8 mouse cellular contexts compared by ENCODE assay signal in the genomic region with DNA sequence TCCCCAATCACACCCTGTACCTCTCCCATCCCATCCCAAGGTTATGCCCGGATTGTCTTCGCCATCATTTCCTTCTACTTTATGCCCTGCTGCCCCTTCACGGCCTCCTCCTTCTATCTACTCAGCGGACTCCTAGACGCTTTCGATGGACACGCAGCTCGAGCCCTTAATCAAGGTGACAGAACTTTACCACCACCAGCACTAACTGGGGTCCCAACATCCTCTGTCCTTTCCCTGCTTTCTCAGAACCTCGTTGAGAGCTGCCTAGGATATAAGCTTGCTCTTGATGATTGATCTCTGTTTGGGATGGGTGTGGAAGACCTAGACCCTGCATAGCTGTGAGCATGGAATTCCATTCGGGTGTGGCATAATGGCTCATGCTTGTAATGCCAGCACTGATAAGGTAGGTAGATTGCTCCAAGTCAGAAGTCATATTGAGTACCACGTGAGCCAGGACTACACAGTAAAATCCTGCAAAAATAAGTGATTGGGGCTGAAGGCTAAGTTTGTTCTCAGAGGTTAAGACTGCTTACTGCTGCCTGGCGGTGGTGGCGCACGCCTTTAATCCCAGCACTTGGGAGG. TPM values are rescaled to one million over a fixed set of nuclear protein-coding genes. Genes with fewer than 3 reads are reported as not detected.
A peak's percentile ranks its signal among the peaks of the same experiment; 100 is the strongest.
DNase-seq lines count a peak whose midpoint lies in the region; ATAC-seq and TF ChIP-seq lines count a peak whose summit lies in the region.

No protein-coding gene starts in this region.

- 23% methylated on average over 14 of the region's 14 CpGs for WGBS in kidney, adult 2 months
- WGBS in hindbrain, embryonic 14.5 days = 30% methylated on average over 14 of the region's 14 CpGs
- WGBS in lung, embryonic 16.5 days = 23% methylated on average over 14 of the region's 14 CpGs

- peak; percentile 1; the same call in 1 of the 2 replicates for ATAC-seq in hindbrain, embryonic 14.5 days (ENCODE audit: low FRiP score)
- ATAC-seq in lung, embryonic 16.5 days (ENCODE audit: low read depth) = no peak; the same call in 1 of the 2 replicates
- no peak for ATAC-seq in activated CD4-positive, CD25-positive, alpha-beta regulatory T cell, adult 4 months
- ATAC-seq in cerebellum, adult (ENCODE audit: insufficient number of reproducible peaks, low FRiP score, low TSS enrichment) = no peak
- no peak for ATAC-seq in megakaryocyte-erythroid progenitor cell, adult 5-6 weeks (replicated peaks; ENCODE audit: low FRiP score, low TSS enrichment, poor library complexity, severe bottlenecking)

- TF ChIP-seq POLR2A in kidney, adult 2 months (IDR thresholded peaks at IDR 0.05; ENCODE audit: low read depth, low read length) = no peak

- H3K36me3 ChIP-seq in kidney, adult 2 months (ENCODE audit: control insufficient read depth, insufficient read depth, low read length) = no peaks in the 10 kb centered on the region; the same call in none of the 2 replicates
- peaks cover 42% of the 10 kb centered on the region for H3K36me3 ChIP-seq in hindbrain, embryonic 14.5 days (replicated peaks; ENCODE audit: control insufficient read depth, insufficient read depth)
- H3K36me3 ChIP-seq in lung, embryonic 16.5 days (ENCODE audit: control insufficient read depth, insufficient read depth, low read length) = peaks cover 9% of the 10 kb centered on the region

- H3K4me2 ChIP-seq in hindbrain, embryonic 14.5 days (replicated peaks) = peak overlapping the region; percentile 85
- H3K4me2 ChIP-seq in lung, embryonic 16.5 days (ENCODE audit: low read depth, low read length) = peak overlapping the region; percentile 68

- H3K27ac ChIP-seq in kidney, adult 2 months (ENCODE audit: insufficient read depth, low read depth, low read length) = peak overlapping the region; percentile 58
- peak overlapping the region; percentile 96 for H3K27ac ChIP-seq in hindbrain, embryonic 14.5 days
- H3K27ac ChIP-seq in lung, embryonic 16.5 days (ENCODE audit: low read length) = peak overlapping the region; percentile 98

- H3K4me1 ChIP-seq in kidney, adult 2 months (ENCODE audit: control insufficient read depth, insufficient read depth, low read length) = peaks cover 4% of the 10 kb centered on the region
- peaks cover 8% of the 10 kb centered on the region for H3K4me1 ChIP-seq in hindbrain, embryonic 14.5 days (replicated peaks; ENCODE audit: control insufficient read depth, insufficient read depth, low read length)
- peaks cover 7% of the 10 kb centered on the region for H3K4me1 ChIP-seq in lung, embryonic 16.5 days (replicated peaks; ENCODE audit: control insufficient read depth, insufficient read depth, low read length)

- H3K27me3 ChIP-seq in kidney, adult 2 months (replicated peaks; ENCODE audit: control insufficient read depth, insufficient read depth, low read length) = no peaks in the 10 kb centered on the region
- no peaks in the 10 kb centered on the region for H3K27me3 ChIP-seq in hindbrain, embryonic 14.5 days (ENCODE audit: control insufficient read depth, insufficient read depth, low read length)
- H3K27me3 ChIP-seq in lung, embryonic 16.5 days (ENCODE audit: control insufficient read depth, insufficient read depth, low read depth, low read length) = no peaks in the 10 kb centered on the region

- H3K4me3 ChIP-seq in kidney, adult 2 months (ENCODE audit: insufficient read depth, low read depth, low read length) = peak overlapping the region; percentile 88
- peak overlapping the region; percentile 86 for H3K4me3 ChIP-seq in hindbrain, embryonic 14.5 days (replicated peaks; ENCODE audit: low read length)
- peak overlapping the region; percentile 99 for H3K4me3 ChIP-seq in lung, embryonic 16.5 days (ENCODE audit: low read length)

- no peaks in the 10 kb centered on the region for H3K9me3 ChIP-seq in hindbrain, embryonic 14.5 days (ENCODE audit: control insufficient read depth, low read length)
- no peaks in the 10 kb centered on the region for H3K9me3 ChIP-seq in lung, embryonic 16.5 days (ENCODE audit: control insufficient read depth, low read length)

- TF ChIP-seq CTCF in kidney, adult 2 months (conservative IDR thresholded peaks at IDR 0.05; ENCODE audit: insufficient read depth, insufficient read length, low read depth, low read length) = no peak

- DNase-seq in kidney, adult 2 months = peak; percentile 10
- DNase-seq in kidney, postnatal 14 days = no peak
- DNase-seq in adipocyte (ENCODE audit: low spot score) = peak; percentile 4
- no peak for DNase-seq in hindbrain, embryonic 14.5 days (ENCODE audit: low spot score)

- peak overlapping the region; percentile 97 for H3K9ac ChIP-seq in hindbrain, embryonic 14.5 days
- H3K9ac ChIP-seq in lung, embryonic 16.5 days (ENCODE audit: low read length) = peak overlapping the region; percentile 99

RNA-seq across cellular contexts. Expression of a gene that starts 1.1 kb away (rescaled TPM):
- 0.74 and 1.1 TPM in 2 replicates for polyA plus RNA-seq in kidney, adult 2 months (2012; rRNA removed)
- 0.98 and 1.0 TPM in 2 replicates for polyA plus RNA-seq in hindbrain, embryonic 14.5 days (2014; fragmentation: Nextera tagmentation; extraction: Ambion mirVana)
- 0.89 and 2.1 TPM in 2 replicates for polyA plus RNA-seq in lung, embryonic 16.5 days (2015; fragmentation: Nextera tagmentation; extraction: Ambion mirVana)
- 1 to 10 TPM in 1 of 2 experiments, under 1 TPM in 1; 0.37 to 1.5 TPM for polyA plus RNA-seq in activated CD4-positive, CD25-positive, alpha-beta regulatory T cell, adult 4 months (2017; shearing (Covaris generic))
- total RNA-seq in megakaryocyte-erythroid progenitor cell, adult 5-6 weeks (2014; fragmentation: Nextera tagmentation) = not detected in 2 replicates
- total RNA-seq in megakaryocyte-erythroid progenitor cell, adult 5-6 weeks (2017) = 0.23 TPM in 1 of 2 replicates, not detected in the other

RNA-seq across cellular contexts. Expression of a gene that starts 1.3 kb away (rescaled TPM):
- 237 and 284 TPM in 2 replicates for polyA plus RNA-seq in kidney, adult 2 months (2012; rRNA removed)
- 110 and 118 TPM in 2 replicates for polyA plus RNA-seq in hindbrain, embryonic 14.5 days (2014; fragmentation: Nextera tagmentation; extraction: Ambion mirVana)
- 119 and 122 TPM in 2 replicates for polyA plus RNA-seq in lung, embryonic 16.5 days (2015; fragmentation: Nextera tagmentation; extraction: Ambion mirVana)
- 100 to 1,000 TPM; 119 to 136 TPM for polyA plus RNA-seq in activated CD4-positive, CD25-positive, alpha-beta regulatory T cell, adult 4 months (2017; shearing (Covaris generic))
- 61.3 and 70.2 TPM in 2 replicates for total RNA-seq in megakaryocyte-erythroid progenitor cell, adult 5-6 weeks (2014; fragmentation: Nextera tagmentation)
- 31.8 and 49.8 TPM in 2 replicates for total RNA-seq in megakaryocyte-erythroid progenitor cell, adult 5-6 weeks (2017)

RNA-seq across cellular contexts. Expression of a gene that starts 26.6 kb away (rescaled TPM):
- 1.2 and 1.4 TPM in 2 replicates for polyA plus RNA-seq in kidney, adult 2 months (2012; rRNA removed)
- polyA plus RNA-seq in hindbrain, embryonic 14.5 days (2014; fragmentation: Nextera tagmentation; extraction: Ambion mirVana) = 68.9 and 70.1 TPM in 2 replicates
- polyA plus RNA-seq in lung, embryonic 16.5 days (2015; fragmentation: Nextera tagmentation; extraction: Ambion mirVana) = 0.36 and 0.63 TPM in 2 replicates
- under 1 TPM; 0.17 to 0.58 TPM for polyA plus RNA-seq in activated CD4-positive, CD25-positive, alpha-beta regulatory T cell, adult 4 months (2017; shearing (Covaris generic))
- total RNA-seq in megakaryocyte-erythroid progenitor cell, adult 5-6 weeks (2014; fragmentation: Nextera tagmentation) = 3.2 and 4.4 TPM in 2 replicates
- 0.76 TPM in 1 of 2 replicates, not detected in the other for total RNA-seq in megakaryocyte-erythroid progenitor cell, adult 5-6 weeks (2017)

RNA-seq across cellular contexts. Expression of a gene that starts 27.6 kb away (rescaled TPM):
- polyA plus RNA-seq in kidney, adult 2 months (2012; rRNA removed) = 0.19 TPM in 1 of 2 replicates, not detected in the other
- 8.0 and 10.9 TPM in 2 replicates for polyA plus RNA-seq in hindbrain, embryonic 14.5 days (2014; fragmentation: Nextera tagmentation; extraction: Ambion mirVana)
- polyA plus RNA-seq in lung, embryonic 16.5 days (2015; fragmentation: Nextera tagmentation; extraction: Ambion mirVana) = 0.14 and 0.20 TPM in 2 replicates
- polyA plus RNA-seq in activated CD4-positive, CD25-positive, alpha-beta regulatory T cell, adult 4 months (2017; shearing (Covaris generic)) = under 1 TPM in 1 of 2 experiments, not detected in 1; 0.46 TPM
- not detected in 2 replicates for total RNA-seq in megakaryocyte-erythroid progenitor cell, adult 5-6 weeks (2014; fragmentation: Nextera tagmentation)
- not detected in 2 replicates for total RNA-seq in megakaryocyte-erythroid progenitor cell, adult 5-6 weeks (2017)

RNA-seq across cellular contexts. Expression of a gene that starts 37.5 kb away (rescaled TPM):
- polyA plus RNA-seq in kidney, adult 2 months (2012; rRNA removed) = 56.9 and 66.9 TPM in 2 replicates
- polyA plus RNA-seq in hindbrain, embryonic 14.5 days (2014; fragmentation: Nextera tagmentation; extraction: Ambion mirVana) = 3.4 and 4.0 TPM in 2 replicates
- polyA plus RNA-seq in lung, embryonic 16.5 days (2015; fragmentation: Nextera tagmentation; extraction: Ambion mirVana) = 14.9 and 17.9 TPM in 2 replicates
- 10 to 100 TPM; 12.5 to 18.3 TPM for polyA plus RNA-seq in activated CD4-positive, CD25-positive, alpha-beta regulatory T cell, adult 4 months (2017; shearing (Covaris generic))
- 5.6 and 7.9 TPM in 2 replicates for total RNA-seq in megakaryocyte-erythroid progenitor cell, adult 5-6 weeks (2014; fragmentation: Nextera tagmentation)
- total RNA-seq in megakaryocyte-erythroid progenitor cell, adult 5-6 weeks (2017) = 13.5 and 19.7 TPM in 2 replicates

Comparison
In these comparisons a context has a peak if more than half of its experiments do, and no peak if none do; other contexts are left out.
1. DNase-seq: peak in kidney, adult 2 months (single experiment) and adipocyte (single experiment); none in kidney, postnatal 14 days (single experiment) and hindbrain, embryonic 14.5 days (single experiment).
2. RNA of a gene that starts 26.6 kb away (polyA plus RNA-seq): 68.9 to 70.1 TPM in hindbrain, embryonic 14.5 days; 1.2 to 1.4 TPM in kidney, adult 2 months, 0.17 to 0.58 TPM in activated CD4-positive, CD25-positive, alpha-beta regulatory T cell, adult 4 months and 0.36 to 0.63 TPM in lung, embryonic 16.5 days; every median in the first group is over 10 times any median in the second.
3. Peak in every context shown above with its lines, with median percentiles within 50 percentile points of each other: H3K27ac ChIP-seq and H3K4me3 ChIP-seq.